Mouse (Mus musculus) stomach, embryonic 15.5 days (tissue): ENCODE data around the gene Slc16a9. TPM values are rescaled to one million over a fixed set of nuclear protein-coding genes. Genes with fewer than 3 reads are reported as not detected.

Experiments
- ATAC-seq: fragments of 200-750 bp; cut with Nextera tagmentation; 2 replicates; pipeline ENCODE4 v1.8.0; 2017; ENCODE audit warnings: low read depth, moderate number of reproducible peaks, moderate TSS enrichment; ENCODE audit not compliant: insufficient read depth, low FRiP score
- H3K27ac ChIP-seq: fragments of 300-500 bp; sonication (generic); 2 replicates; pipeline ENCODE4 v1.5.1; 2015; ENCODE audit warnings: mild to moderate bottlenecking, inconsistent platforms
- H3K27me3 ChIP-seq: fragments of 300-500 bp; sonication (generic); replicated peaks from 2 replicates; pipeline ENCODE4 v1.6.1; 2015; ENCODE audit warnings: inconsistent platforms
- H3K36me3 ChIP-seq: fragments of 300-500 bp; sonication (generic); 2 replicates; pipeline ENCODE4 v1.6.1; 2015; ENCODE audit warnings: inconsistent platforms
- H3K4me1 ChIP-seq: fragments of 300-500 bp; sonication (generic); 2 replicates; pipeline ENCODE4 v1.6.1; 2015; ENCODE audit warnings: inconsistent platforms
- H3K4me2 ChIP-seq: fragments of 300-500 bp; sonication (generic); 2 replicates; pipeline ENCODE4 v1.6.1; 2015; ENCODE audit warnings: mild to moderate bottlenecking, inconsistent platforms
- H3K4me3 ChIP-seq: fragments of 300-500 bp; sonication (generic); replicated peaks from 2 replicates; pipeline ENCODE4 v1.5.1; 2015; ENCODE audit warnings: inconsistent platforms
- H3K9ac ChIP-seq: fragments of 300-500 bp; sonication (generic); 2 replicates; pipeline ENCODE4 v1.6.1; 2015; ENCODE audit warnings: inconsistent platforms
- H3K9me3 ChIP-seq: fragments of 300-500 bp; sonication (generic); 2 replicates; pipeline ENCODE4 v1.6.1; 2016; ENCODE audit warnings: inconsistent platforms
- WGBS: fragments of 180-500 bp; shearing (Covaris S2); methylation state at CpG from one replicate; pipeline ENCODE4 v1.1.7; 2015; 5-methylcytosine and 5-hydroxymethylcytosine counted together
- polyA plus RNA-seq: library from polyadenylated mRNA; unstranded; fragments of >200 nt; fragmentation: Nextera tagmentation; extraction: Ambion mirVana; gene quantifications from 2 replicates; pipeline ENCODE4 v1.2.1, GENCODE M21; 2015

Gene Slc16a9
- polyA plus RNA-seq = 1.9 and 2.2 TPM in 2 replicates

- H3K4me1 ChIP-seq = peaks cover 16% of the 10 kb centered on the region; the same call in 1 of the 2 replicates
- peak within 1 kb of the TSS; percentile 42; the same call in 1 of the 2 replicates for H3K9ac ChIP-seq
- peak; percentile 86 for ATAC-seq
- H3K9me3 ChIP-seq = no peaks in the 10 kb centered on the region
- whole genome bisulfite sequencing = under 1% methylated on average over 54 of the region's 54 CpGs
- H3K36me3 ChIP-seq = no peaks in the 10 kb centered on the region
- H3K27ac ChIP-seq = no peak within 1 kb of the TSS
- peaks cover 19% of the 10 kb centered on the region; the same call in 1 of the 2 replicates for H3K27me3 ChIP-seq
- peak within 1 kb of the TSS; percentile 95 for H3K4me2 ChIP-seq
- H3K4me3 ChIP-seq = peak within 1 kb of the TSS; percentile 63
Observed at GRCm38 (mm10) chr10:70244921-70245558, at the start of gene Slc16a9. Gene Slc16a9, plus strand, starts transcription at chr10:70245100.

- ATAC-seq = peak; percentile 47; the same call in 1 of the 2 replicates
- 70% methylated on average over 7 of the region's 7 CpGs for WGBS
Observed at GRCm38 (mm10) chr10:70195279-70195678, 49.6 kb upstream of the Slc16a9 start.

DNA sequence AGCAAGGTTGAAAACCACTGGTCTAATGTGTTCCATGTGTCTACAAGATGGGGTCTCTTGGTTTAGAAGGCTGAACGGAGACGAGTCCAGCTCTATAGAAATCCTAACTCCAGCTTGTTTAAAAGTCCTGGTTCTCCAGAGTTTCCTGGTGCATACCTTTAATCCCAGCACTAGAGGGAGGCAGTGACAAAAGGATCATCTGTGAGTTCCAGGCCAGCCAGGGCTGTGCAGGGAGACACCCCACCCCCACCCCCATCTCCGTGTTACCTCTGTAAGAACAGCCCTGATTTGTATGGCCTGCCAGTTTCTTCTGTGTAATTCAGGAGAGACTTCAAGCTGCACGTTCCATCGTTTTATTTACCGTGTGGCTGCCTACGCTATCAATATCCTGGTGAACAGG is 49.1 kb upstream of the Slc16a9 start:
- 48% methylated on average over 7 of the region's 7 CpGs for WGBS
- Histone ChIP-seq H3K36me3 (no peaks in the 10 kb centered on the region), H3K27ac (peak overlapping the region; percentile 28; the same call in 1 of the 2 replicates)

More at GRCm38 (mm10) chr10:70195279-70195678, 49.6 kb upstream of the Slc16a9 start:
- no peaks in the 10 kb centered on the region for H3K9me3 ChIP-seq
- no peaks in the 10 kb centered on the region for H3K36me3 ChIP-seq
- peaks cover 8% of the 10 kb centered on the region; the same call in 1 of the 2 replicates for H3K4me1 ChIP-seq
- H3K4me3 ChIP-seq = no peak overlapping the region
- H3K27ac ChIP-seq = peak overlapping the region; percentile 28; the same call in 1 of the 2 replicates
- no peak overlapping the region for H3K4me2 ChIP-seq
- H3K9ac ChIP-seq = no peak overlapping the region
- H3K27me3 ChIP-seq = no peaks in the 10 kb centered on the region

DNA sequence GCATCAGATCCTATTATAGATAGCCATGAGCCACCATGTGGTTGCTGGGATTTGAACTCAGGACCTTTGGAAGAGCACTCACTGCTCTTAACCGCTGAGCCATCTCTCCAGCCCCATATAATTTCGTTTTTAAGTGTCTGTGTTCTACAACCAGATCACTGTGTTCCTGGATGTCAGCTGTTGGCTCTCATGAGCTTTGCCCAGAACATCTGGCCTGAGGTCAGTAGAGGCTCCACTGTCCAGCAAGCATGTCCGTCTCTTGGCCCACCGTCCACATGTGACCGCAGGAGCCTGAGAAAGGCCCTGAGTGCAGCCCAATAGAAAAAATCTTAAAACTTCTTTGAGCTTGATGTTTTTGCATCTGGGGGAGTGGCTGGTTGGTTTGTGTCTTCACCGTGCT is 48.2 kb upstream of the Slc16a9 start:
- no peak for ATAC-seq
- WGBS = 84% methylated on average over 6 of the region's 6 CpGs
- H3K4me1 ChIP-seq = peaks cover 8% of the 10 kb centered on the region; the same call in 1 of the 2 replicates
- no peak overlapping the region for H3K4me3 ChIP-seq
- no peaks in the 10 kb centered on the region for H3K36me3 ChIP-seq
- no peak overlapping the region for H3K27ac ChIP-seq
- H3K27me3 ChIP-seq = no peaks in the 10 kb centered on the region
- no peak overlapping the region for H3K9ac ChIP-seq
- H3K9me3 ChIP-seq = no peaks in the 10 kb centered on the region
- H3K4me2 ChIP-seq = no peak overlapping the region

More for the DNA sequence above, 49.1 kb upstream of the Slc16a9 start:
- no peak overlapping the region for H3K4me3 ChIP-seq
- no peak for ATAC-seq
- no peak overlapping the region for H3K9ac ChIP-seq
- H3K9me3 ChIP-seq = no peaks in the 10 kb centered on the region
- peaks cover 8% of the 10 kb centered on the region; the same call in 1 of the 2 replicates for H3K4me1 ChIP-seq
- no peaks in the 10 kb centered on the region for H3K27me3 ChIP-seq
- no peak overlapping the region for H3K4me2 ChIP-seq

- Histone ChIP-seq H3K27ac (no peak overlapping the region), H3K4me1 (peaks cover 8% of the 10 kb centered on the region; the same call in 1 of the 2 replicates), H3K4me2 (no peak overlapping the region), H3K4me3 (no peak overlapping the region), H3K36me3 (no peaks in the 10 kb centered on the region), H3K9me3 (no peaks in the 10 kb centered on the region), H3K9ac (no peak overlapping the region), H3K27me3 (no peaks in the 10 kb centered on the region)
- no peak for ATAC-seq
- 66% methylated on average over 2 of the region's 2 CpGs for WGBS
Observed at GRCm38 (mm10) chr10:70197601-70198000, 47.3 kb upstream of the Slc16a9 start.

DNA sequence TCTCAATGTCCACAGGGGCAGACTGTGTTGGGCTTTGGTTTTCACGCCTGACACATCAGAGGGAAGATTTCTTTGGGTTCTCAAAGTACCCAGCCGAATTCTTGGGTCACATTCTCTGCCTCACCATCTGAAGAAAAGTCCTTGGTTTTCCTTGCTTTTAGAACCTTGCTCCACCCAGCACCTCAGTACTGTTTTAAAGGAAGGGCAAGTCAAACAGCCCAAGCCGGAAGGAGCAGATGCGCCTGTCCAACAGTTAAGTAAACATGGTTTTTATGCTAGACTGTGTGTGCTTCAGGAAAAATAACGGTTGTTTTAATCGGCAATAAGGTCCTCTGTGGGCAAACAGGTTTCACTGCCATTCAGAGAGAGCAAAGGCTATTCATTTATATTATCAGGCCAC is 46.9 kb upstream of the Slc16a9 start:
- Histone ChIP-seq H3K9me3 (no peaks in the 10 kb centered on the region), H3K4me1 (peaks cover 8% of the 10 kb centered on the region; the same call in 1 of the 2 replicates), H3K9ac (no peak overlapping the region), H3K27ac (no peak overlapping the region), H3K36me3 (no peaks in the 10 kb centered on the region), H3K4me3 (no peak overlapping the region), H3K27me3 (no peaks in the 10 kb centered on the region), H3K4me2 (no peak overlapping the region)
- 47% methylated on average over 6 of the region's 6 CpGs for WGBS
- no peak for ATAC-seq

DNA sequence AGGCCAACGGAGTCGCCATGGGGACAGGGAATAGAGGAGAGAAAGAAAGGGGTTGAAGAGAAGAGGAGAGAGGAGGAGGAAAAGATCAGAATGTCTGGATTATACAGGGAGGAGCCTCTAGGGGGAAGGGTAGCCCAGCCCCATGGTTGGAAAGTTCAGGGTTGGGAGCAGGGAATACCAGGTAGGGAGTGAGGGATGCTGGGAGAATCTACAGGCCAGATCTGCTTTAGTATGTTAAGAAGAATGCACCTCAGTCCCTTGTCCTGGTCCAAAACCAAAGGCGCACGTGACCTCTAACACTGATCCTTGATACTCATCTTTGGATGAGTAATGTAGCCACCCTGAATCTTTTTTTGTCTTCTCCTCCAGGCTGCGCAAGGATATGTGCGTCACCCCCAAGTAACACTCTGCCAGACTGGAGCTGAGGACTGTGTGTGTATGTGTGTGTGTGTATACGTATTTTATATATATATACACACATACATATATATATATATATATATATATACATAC is 45.9 kb upstream of the Slc16a9 start:
- Histone ChIP-seq H3K27ac (no peak overlapping the region), H3K36me3 (no peaks in the 10 kb centered on the region), H3K4me3 (no peak overlapping the region), H3K4me2 (no peak overlapping the region), H3K9me3 (no peaks in the 10 kb centered on the region), H3K9ac (no peak overlapping the region), H3K27me3 (no peaks in the 10 kb centered on the region), H3K4me1 (peaks cover 8% of the 10 kb centered on the region; the same call in 1 of the 2 replicates)
- ATAC-seq = no peak
- WGBS = 84% methylated on average over 7 of the region's 7 CpGs

GRCm38 (mm10) chr10:70199466-70200210 is 45.3 kb upstream of the Slc16a9 start:
- no peaks in the 10 kb centered on the region for H3K27me3 ChIP-seq
- H3K36me3 ChIP-seq = no peaks in the 10 kb centered on the region
- H3K27ac ChIP-seq = no peak overlapping the region
- no peaks in the 10 kb centered on the region for H3K9me3 ChIP-seq
- no peak overlapping the region for H3K4me2 ChIP-seq
- 77% methylated on average over 6 of the region's 6 CpGs for WGBS
- no peak for ATAC-seq
- H3K4me3 ChIP-seq = no peak overlapping the region
- H3K9ac ChIP-seq = no peak overlapping the region
- peaks cover 9% of the 10 kb centered on the region; the same call in 1 of the 2 replicates for H3K4me1 ChIP-seq

DNA sequence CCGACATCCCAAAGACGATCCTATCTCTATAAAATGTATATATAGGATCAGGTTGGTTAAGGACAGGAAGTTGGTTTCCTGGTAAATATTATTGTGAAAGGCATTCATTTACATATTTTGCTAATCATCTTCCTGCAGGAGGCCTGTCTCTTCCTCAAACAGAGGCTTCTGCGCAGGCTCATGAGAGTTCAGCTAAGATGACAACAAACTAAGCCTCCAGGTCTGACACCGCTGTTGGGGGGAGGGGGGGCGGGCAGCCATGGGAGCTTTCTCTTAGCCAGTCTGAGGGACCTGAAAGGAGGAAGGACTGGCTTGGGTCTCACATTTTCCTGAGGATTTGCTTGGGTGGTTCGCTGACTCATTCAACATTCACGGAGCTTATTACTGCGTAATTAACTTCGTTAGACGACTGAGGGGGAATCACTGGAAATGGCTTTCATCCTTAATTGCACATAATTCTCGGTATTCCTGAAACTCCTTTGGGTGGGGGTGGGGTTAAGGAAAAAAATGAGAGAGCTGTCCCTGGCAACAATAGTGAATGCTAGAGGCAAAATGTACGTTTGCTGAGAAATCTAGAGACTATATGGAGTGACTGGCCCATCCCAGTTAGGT is 43.9 kb upstream of the Slc16a9 start:
- H3K9ac ChIP-seq = no peak overlapping the region
- no peaks in the 10 kb centered on the region for H3K36me3 ChIP-seq
- H3K27me3 ChIP-seq = no peaks in the 10 kb centered on the region
- 63% methylated on average over 12 of the region's 12 CpGs for WGBS
- no peak for ATAC-seq
- H3K9me3 ChIP-seq = no peaks in the 10 kb centered on the region
- H3K4me3 ChIP-seq = no peak overlapping the region
- no peak overlapping the region for H3K27ac ChIP-seq
- H3K4me2 ChIP-seq = no peak overlapping the region
- H3K4me1 ChIP-seq = peaks cover 10% of the 10 kb centered on the region

DNA sequence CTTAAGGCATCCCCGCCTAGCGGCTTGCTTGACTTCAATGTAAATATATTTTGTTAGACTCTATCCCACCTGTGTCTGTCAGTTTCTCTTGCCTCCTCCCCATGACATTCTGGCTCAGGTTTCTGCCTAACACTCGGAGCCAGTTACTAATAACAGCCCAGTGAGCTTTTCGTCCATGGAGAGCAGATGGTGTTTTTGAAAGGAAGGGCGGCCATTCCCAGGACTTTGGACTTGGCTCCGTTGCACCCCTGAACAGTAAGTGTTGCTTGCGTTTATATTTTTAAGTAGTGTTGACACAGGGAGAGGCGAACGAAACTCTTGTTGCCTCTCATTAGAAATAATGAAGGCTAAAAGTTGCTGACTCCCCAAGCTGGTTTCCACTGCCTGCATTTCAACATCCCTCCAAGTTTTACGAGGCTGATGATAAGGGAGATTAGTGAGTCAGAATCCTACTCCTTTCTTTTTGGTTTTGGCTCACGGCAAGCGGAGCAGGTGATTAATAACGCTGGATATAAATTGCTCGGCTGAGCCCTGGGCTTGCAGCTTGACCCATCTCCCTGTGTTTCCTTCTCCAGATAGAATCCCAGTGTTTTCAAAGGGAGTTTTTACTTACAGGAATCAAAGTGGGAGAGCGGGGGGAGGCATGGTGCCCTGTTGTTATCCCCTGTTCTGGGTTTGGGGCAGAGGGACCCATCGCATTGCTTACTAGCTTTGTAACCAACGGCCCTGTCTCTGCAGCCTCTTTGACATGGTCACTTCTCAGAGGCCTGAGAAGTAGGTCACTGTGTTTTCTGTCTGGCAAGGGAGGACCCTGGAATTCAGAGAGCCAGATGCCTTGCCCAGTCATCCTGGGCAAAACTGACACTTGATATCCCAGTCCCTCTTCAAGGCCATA is 40.1 kb upstream of the Slc16a9 start, which contains the start of gene Mrln:
TSS of gene Mrln (plus strand) at position 160 of the 895 bp plus-strand sequence.
- 24% methylated on average over 17 of the region's 17 CpGs for WGBS
- Histone ChIP-seq H3K36me3 (no peaks in the 10 kb centered on the region), H3K27ac (peak within 1 kb of the TSS; percentile 66), H3K4me1 (peaks cover 6% of the 10 kb centered on the region), H3K27me3 (no peaks in the 10 kb centered on the region), H3K9ac (no peak within 1 kb of the TSS), H3K9me3 (no peaks in the 10 kb centered on the region), H3K4me3 (0 out of 2 replicates have a peak within 1 kb of the TSS, but pooled peaks have one; percentile 5), H3K4me2 (peak within 1 kb of the TSS; percentile 34)
- ATAC-seq = peak; percentile 70; the same call in 1 of the 2 replicates

GRCm38 (mm10) chr10:70211281-70211680 is 33.6 kb upstream of the Slc16a9 start:
- Histone ChIP-seq H3K4me3 (no peak overlapping the region), H3K36me3 (no peaks in the 10 kb centered on the region), H3K4me1 (no peaks in the 10 kb centered on the region), H3K27ac (no peak overlapping the region), H3K27me3 (no peaks in the 10 kb centered on the region), H3K9ac (no peak overlapping the region), H3K4me2 (no peak overlapping the region), H3K9me3 (no peaks in the 10 kb centered on the region)
- WGBS = 78% methylated on average over 9 of the region's 9 CpGs
- no peak for ATAC-seq
